Mouse (Mus musculus): ENCODE measurements around the gene Limd2.
"Not testable (repeated sequence)": the region's sequence is repeated elsewhere in the genome, so short reads cannot be mapped to it uniquely, and the experiment has no call there.

Limd2 gene

DNA sequence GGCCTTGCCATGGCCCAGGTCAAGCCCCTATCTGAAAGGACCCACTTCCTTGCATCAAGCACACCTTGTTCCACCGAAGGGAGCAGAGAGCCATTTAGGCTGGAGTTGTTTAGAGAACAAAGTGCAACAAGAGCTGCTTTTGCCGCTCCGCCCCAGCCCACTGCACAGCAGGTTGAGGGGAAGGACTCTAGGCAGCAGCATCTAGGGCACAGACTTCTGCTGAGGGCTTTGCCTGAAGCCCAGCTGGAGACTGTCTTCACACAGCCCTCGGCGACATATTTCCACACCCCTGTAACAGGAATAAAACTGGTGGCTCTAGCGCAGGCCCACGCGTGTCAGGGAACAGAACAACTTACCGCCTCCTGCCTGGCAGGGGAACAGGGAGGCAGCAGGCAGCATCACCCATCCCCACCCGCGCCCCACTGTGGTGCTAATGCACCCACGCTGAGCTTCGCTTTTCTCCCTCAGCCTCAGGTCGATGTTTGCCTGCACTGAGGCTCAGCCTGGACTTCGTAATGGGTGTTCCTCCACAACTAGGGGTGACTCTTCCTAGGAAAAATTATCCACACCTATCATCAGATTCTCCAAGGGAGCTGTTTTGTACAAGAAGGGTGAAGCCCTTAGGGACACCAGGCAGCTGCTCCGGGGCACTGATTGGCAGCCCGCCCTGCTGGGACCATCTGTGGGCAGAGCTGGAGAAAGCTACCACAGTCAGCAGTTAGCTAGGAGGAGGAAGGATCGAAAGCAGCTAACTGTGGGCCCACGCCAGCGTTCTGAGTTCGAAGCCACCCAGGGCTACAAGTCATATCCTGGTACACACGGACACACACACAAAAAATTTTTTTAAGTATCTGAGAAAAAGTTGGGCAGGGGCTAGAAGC lies at the start of gene Limd2, which contains the start of gene Gm10840:
Gene Limd2 (minus strand): TSS at position 20 of the 881 bp plus-strand sequence.
Gene Gm10840 (plus strand): TSS at position 10 of the 881 bp plus-strand sequence.
- DNase-seq (ENCODE audit: low spot score) = no peak

DNA sequence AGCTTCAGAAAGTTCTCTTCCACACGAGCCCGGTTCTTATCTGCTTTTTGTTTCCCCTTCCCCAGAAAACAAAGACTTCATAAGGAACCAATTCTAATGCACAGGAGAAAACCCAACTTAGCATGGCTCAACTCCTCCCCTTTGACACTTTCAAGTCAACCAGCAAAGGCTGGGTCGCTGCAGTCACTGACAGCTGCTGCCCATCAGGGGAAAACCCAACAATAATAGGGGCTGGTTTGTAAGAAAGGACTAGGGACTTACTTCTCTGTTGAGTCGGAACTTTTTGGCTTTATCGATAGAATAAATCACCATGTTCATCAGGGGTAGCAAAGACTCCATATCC lies 41.4 kb upstream of the Limd2 start, which contains the start of gene Strada:
Gene Strada (minus strand): TSS at position 46 of the 343 bp plus-strand sequence.
- DNase-seq (ENCODE audit: low spot score) = no peak

DNA sequence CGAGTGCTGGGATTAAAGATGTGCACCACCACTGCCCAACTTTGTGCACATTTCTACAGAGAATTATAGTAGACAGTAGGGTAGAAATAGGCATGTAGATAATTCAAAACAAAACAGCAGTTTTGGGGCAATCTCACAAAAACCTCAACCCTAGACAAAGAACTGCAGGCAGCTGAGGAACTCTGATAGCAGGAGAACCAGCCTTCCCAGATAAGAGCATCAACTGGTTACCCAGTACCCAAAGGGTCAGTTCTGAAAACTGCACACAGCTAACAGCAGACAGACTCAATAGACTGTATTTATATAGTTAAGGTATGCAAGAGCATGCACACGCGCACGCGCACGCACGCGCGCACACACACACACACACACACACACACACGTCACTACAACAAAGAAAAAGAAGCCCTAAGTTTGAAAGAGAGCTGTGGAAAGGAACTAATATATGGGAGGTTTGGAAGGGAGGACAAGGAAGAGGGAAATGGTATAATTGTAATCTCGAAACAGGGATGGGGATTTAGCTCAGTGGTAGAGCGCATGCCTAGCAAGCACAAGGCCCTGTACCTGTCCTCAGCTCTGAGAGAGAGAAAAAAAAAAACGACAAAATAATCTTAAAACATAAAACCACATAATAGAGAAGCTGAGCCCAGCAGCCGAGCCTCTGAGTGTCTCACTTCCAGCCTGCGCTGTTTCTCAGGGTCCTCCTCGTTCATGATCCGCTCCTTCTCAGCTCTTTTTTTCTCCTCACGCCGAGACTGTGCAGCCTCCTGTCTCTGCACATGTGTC lies 40.9 kb upstream of the Limd2 start:
- no peak for DNase-seq (ENCODE audit: low spot score)

DNA sequence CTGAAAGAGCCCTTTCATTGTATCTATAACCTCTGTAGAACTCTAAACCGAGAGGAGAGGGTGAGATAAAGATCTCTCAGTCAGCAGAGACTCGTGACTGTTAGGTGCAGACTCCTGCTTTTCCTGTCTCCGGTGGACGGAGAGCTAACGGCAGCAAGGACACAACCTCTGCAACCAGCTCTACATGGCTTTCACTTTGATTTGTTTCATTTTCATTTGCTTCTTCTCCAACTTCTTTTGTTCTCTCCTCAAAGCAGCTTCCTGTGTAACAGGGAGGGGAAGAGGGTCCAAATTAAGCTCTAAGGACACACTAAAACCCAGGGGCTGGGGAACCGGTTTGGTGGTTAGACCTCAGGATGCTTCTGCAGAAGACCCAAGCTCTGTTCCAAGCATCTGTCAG lies 40.1 kb upstream of the Limd2 start:
- no peak for DNase-seq (ENCODE audit: low spot score)

DNA sequence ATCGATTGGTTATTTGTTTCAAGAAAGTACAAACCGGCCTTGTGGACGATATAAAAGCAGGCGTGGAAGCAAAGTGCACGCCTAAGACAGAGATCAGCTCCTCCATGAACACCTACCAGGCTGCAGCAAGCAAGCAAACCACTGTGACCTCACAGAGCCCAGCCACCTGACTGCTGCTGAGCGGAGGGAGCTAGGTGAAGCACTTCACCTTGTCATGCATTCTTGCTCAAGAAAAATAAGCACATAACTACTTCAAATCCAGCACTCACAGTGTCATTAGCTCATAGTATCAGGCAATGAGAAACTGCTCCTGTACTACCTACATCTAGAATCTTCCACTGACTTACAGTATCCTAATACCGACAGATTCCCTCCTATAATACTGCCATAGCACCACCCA lies 39.3 kb upstream of the Limd2 start:
- not testable (repeated sequence) for DNase-seq (ENCODE audit: low spot score)

DNA sequence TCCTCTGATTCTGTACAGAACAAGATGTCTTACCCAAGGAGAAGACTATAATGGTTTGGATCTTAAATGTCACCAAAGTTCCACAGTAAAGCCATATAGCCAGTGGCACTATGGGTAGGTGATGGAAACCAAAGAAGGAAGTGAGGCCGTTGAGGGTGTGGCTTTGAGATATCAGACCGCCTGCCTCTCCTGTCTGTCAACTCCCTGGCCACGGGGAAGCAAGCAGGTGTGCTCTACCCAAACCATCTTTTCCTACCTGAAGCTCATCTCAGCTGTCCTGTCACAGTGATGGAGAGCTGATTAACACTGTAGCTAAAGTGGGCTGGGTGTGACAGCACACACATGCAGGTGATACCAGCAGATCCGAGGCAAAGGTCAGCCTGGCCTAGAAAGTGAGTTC lies 37.6 kb upstream of the Limd2 start:
- DNase-seq (ENCODE audit: low spot score) = no peak

DNA sequence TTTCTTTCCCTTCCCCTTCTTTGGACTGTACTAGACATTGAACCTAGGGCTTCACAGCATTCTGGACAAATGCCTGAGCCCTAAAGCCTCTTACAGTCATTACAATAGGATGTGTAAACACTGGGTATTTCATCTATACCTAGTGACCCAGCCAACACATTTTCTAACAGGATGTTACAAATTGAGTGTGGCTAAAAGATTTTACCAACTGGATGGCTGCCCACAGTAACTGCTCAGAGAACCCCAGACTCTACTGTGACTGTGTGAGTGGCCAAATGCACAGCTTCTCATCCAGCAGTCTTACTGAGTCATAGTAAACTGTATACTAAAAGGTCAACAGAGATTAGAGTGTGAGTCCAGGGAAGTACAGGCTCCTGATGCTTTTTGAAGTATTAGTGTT lies 34.7 kb upstream of the Limd2 start:
- no peak for DNase-seq (ENCODE audit: low spot score)

DNA sequence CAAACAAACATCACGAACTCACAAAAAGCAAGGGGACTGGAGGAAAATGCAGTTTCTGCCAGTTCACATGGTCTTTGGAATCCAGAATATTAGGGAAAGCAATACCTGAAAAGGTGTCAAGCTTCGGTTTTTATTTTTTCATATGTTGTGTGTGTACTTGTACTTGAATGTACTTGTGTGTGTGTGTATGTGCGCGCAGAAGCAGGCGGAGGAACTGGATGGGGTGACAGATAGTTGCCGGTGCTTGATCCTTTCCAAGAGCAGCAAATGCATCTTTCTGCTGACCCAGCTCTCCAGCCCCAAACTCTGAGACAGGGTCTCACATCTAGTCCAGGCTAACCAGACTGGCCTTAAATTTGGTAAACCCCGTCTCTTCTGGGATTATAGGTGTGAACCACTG lies 34.2 kb upstream of the Limd2 start:
- no peak for DNase-seq (ENCODE audit: low spot score)

DNA sequence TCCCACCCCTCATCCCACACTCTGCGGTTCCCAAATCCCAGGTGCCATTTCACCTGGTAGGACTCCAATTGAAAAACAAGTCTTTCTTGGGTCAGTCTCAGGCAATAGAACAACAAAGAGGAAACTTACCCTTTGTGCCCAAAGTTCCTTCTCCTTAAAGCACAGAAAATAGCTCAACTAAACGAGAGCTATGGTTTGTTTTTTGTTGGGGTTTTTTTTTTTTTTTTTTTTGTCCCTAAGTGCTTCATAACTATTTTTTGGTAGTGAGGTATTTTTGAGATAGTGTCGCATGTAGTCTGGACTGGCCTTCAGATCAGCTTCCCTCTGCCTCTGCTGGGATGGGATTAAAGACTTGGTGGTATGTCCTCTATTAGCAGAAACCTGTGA lies 33.5 kb upstream of the Limd2 start:
- DNase-seq (ENCODE audit: low spot score) = no peak

DNA sequence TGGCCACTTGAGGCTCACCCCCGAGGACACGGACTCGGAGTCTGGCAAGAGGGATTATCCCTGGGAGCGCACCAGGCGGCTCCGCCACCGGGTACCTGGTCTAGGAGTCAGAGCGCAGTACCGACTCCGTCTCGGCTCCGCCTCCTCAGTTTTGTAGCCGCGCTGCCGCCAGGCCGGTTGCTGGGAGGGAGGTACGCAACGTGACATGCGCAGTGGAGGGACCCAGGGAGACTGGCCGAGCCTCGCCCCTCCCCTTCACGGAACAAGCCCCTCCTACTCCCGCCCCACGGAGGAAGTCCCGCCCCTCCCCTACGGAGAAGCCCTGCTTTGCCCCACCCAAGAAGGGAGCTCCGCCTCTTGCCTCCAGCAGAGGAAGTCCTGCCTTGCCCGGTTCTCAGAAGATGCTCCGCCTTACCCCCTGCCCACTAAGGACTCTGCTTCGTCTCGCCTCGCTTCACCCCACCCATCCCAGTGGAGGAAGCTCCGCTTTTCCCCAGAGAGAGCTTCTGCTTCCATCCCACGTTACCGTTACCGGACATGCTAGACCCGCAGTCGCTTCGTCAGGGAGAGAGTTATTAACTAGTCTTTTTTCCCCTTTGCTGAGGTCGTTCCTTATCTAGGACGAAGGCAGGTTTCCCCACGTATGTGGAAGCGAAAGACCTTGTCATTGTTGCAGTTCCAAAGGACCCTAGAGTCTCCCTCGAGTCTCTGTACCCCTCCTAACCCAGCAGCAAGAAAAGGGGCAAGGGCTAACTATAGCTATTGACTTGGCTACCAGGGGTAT lies 32.9 kb upstream of the Limd2 start:
- peak; percentile 91 for DNase-seq (ENCODE audit: low spot score)

DNA sequence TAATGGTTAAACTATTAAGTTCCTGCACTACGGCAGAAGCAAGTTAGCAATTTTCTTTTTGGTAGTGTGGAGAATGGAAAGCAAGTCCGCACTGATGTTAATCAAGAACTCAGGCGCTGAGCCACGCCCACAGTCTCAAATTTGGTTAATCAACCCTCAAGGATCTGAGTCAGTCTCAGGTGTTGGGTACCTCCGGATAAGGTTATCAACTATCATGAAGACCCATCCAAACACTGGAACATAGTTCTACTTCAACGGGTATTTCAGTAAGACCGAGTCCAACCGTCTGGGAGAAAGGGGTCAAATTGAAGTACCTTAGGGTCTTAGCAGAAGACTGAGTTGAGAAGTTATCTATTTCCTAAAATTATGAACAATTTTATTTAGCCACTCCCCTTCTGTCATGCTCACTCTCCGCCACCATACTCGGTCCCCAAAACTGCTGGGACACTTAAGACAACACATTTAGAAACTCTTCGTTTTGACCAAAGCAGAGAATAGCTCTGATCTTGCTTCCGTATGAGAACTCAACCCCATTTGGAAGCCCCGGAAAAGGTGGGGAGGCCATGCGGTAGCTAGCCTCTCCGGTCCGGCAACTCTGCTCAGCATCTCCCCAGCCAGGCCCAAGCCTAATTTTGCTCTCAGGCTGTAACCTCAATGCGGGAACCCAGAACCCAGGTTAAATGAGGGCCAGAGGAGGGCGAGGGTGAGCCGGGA lies 32.2 kb upstream of the Limd2 start:
- no peak for DNase-seq (ENCODE audit: low spot score)

DNA sequence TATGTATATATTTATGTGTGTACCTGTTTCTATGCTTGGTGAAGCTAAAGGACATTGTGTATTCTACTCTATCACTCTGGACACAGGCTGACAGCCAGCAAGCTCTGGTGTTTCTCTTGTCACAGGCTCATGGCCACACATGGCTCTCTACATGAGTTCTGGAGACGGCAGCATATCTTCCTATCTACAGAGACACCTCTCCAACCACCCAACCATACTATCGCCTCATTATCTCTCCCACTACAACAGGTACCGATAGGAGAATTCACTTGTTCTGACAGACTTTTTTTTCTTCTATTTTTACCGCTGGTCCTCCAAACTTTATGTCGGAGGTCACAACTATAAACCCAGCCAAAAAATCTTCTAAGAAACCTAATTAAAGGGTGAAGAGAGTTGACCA lies 31.6 kb upstream of the Limd2 start:
- no peak for DNase-seq (ENCODE audit: low spot score)

DNA sequence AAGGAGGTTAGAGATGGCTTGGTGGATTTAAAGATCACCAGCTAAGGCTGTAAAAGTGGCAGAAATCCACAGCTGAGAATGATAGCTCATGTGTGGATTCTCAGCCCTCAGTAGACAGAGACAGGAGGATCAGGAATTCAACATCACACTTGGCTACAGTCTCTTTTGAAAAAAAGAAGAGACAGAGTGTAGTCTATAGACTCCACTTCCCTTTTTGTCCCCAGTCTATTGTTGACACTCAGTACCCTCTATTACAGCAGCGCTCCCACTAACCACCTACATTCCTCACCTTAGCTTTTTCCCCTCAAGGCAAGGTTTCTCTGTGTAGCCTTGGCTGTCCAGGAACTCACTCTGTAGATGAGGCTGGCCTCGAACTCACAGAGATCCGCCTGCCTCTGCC lies 31.1 kb upstream of the Limd2 start:
- no peak for DNase-seq (ENCODE audit: low spot score)

DNA sequence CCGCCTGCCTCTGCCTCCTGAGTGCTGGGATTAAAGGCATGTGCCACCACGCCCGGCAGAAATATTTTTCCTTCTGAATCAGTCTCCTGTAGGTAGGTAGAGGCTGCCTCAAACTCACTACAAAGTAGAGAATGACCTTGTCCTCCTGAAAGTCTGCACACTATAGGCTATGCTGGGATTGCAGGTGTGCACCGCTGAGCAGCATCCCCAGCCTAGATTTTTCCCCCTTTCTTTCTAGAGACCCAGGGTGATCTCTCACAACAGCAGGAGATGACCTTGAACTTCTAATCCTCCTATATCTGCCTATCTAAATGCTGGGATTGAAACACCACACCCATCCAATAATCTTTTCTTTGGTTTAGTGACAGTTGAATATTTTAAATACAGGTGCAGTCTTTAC lies 26.7 kb upstream of the Limd2 start:
- no peak for DNase-seq (ENCODE audit: low spot score)

DNA sequence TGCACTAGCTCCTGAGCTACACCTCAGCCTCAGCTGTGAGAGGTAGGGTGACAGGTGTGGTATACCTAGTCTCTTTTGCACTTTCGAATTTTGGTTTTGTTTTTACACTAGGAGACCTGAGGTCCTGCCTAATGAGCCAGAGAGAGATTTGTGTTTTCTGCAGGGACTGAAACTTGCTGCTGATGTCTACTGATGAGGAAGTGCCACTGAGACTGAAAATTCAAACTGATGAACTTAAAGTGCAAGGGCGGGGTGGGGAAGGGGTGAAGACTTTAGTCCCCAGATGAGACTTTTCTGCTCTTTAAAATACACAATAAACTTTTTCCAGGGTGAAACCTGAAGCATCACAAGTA lies 19.8 kb upstream of the Limd2 start:
- no peak for DNase-seq (ENCODE audit: low spot score)

DNA sequence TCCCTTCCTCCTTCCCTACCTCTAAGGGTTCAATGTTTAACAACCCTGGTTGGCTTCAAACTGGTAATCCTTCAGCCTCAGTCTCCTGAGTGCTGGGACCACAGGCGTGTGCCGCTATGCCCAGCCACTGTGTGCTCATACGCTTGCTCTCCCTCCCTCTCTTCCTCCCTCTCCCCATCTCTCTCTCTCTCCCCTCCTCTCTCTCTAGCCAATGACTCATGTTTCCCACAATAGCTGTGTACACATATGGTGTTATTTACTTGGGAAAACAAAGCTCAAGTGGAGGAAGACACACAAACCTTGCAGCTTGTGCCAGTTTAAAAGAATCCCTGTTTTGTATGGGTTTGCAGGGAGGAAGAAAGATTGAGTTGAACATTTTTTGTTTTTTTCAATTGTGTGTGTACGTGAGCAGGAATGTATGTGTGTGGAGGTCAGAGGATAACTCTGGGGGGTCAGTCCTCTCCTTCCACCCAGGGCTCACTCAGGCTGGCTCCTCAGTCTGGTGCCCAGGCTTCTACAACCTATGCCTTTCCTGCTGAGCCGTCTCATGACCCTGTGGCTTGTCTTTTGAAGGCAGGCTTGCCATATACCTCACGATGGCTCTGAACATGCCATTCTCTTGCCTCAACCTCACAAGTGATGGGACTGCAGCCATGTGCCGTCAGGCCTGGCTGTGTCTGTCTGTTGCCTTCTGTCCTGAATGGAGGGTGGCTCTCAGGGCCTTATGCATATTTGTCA lies 19.2 kb upstream of the Limd2 start:
- no peak for DNase-seq (ENCODE audit: low spot score)

DNA sequence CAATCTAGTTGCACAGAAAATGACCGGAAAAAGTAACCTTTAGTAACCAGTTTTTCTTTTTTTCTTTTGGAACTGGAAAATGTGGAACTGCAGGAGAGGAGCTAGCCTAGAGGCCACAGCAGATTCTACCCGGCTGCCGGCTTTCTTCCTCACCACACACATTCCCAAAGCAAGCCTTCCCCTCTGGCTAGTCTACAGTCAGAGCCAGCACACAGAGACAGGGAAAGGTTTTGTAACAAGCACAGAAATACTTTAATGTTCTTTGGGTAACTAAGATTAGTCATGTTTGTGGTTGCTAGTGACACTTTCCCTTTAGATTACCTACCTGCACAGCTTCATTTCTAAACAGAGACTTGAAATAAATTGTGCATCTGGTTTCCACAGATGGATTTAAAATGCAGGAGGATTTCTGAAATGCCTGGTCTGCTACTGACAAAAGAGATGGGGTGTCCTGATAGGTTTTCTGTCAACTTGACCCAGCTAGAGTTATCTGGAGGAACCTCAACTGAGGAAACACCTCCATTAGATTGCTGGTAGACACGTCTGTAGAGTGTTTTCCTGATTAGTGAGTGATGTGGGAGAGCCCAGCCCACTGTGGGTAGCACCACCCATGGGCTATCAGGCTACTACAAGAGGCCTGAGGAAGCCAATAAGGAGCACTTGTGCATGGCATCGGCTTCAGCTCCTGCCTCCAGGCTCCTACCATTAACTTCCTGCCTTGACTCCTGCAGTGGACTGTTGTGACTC lies 17.5 kb upstream of the Limd2 start:
- DNase-seq (ENCODE audit: low spot score) = no peak

DNA sequence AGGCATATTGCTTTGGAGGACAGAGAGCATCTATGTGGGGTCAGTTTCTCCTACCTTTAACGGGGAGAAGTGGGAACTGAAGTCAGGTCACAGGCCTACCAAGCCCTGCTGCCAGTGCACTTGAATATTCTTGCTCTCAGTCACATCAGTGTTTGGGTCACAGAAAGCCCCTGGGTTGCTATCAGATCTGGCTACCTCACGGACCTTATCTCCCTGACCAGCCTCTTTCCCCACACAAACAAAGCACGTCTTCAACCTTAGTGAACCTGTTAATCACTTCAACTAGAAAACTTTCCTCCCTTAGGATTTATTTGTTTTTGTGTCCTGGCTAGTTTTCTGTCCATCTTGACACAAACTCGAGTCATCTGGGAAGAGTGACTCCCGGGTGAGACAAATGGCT lies 15.7 kb upstream of the Limd2 start:
- DNase-seq (ENCODE audit: low spot score) = no peak

DNA sequence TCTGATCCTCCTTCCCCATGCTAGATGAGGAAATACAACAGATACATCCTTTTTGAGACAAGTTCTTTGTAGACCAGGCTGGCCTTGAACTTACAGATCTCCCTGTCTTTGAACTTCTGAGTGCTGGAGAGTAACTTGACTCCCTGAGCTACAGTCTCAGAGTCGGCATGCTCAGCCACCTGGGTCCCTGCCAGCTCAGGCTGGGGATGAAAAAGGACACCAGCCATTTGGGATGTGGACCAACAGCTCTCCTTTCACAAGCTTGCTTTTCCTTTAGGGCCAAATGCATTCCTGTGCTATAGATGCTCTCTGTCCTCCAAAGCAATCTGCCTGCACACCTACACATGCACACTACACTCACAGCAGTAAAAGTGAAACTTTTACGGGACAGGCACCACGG lies 14.4 kb upstream of the Limd2 start:
- no peak for DNase-seq (ENCODE audit: low spot score)

DNA sequence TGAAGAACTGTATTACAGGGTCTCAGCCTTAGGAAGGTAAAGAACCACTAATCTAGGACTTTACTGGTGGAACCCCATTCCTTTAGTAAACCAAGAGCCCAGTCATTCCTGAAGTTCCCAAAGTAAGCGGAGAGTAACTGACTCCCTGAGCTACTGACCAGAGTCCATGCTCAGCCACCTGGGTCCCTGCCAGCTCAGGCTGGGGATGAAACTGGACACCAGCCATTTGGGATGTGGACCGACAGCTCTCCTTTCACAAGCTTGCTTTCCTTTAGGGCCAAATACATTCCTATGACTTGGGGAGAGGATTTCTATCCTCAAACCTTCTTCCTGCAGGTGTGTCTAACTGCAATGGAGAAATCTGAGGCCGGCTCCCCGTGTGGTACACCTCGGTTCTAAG lies 13.7 kb upstream of the Limd2 start:
- no peak for DNase-seq (ENCODE audit: low spot score)

DNA sequence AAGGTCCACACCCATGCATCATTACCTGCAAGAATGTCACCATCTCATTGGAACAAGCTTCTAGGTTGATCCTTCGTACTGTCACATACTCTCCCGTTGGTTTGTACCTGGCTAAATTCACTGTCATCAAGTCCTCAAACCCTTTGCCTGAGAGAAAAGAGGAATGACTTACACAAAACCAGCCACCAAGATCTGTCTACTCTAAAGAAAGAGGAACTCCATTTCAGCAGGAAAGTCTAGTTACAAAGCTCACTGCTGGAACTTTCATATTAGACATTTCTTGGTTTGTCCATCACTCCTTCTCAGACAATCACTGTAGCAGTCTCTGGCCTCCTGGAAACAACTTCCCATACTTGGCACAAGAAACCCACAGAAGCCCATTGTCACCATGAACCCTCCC lies 12.6 kb upstream of the Limd2 start:
- no peak for DNase-seq (ENCODE audit: low spot score)

Data from urinary bladder, postnatal 10 days (tissue).